Mouse (Mus musculus): ENCODE results near the gene H2-Ab1. TPM values are rescaled to one million over a fixed set of nuclear protein-coding genes. Genes with fewer than 3 reads are reported as not detected.
A peak's percentile ranks its signal among the peaks of the same experiment; 100 is the strongest.

H2-Ab1 gene
- polyA plus RNA-seq, 1 experiment from 2014 or later = 53.9 TPM

GRCm38 (mm10) chr17:34248764-34249163 is 8.7 kb upstream of the H2-Ab1 start:
- H3K9me3 ChIP-seq (ENCODE audit: control insufficient read depth) = no peaks in the 10 kb centered on the region
- H3K4me3 ChIP-seq (ENCODE audit: low read depth, low read length) = no peak overlapping the region
- ATAC-seq = no peak
- H3K36me3 ChIP-seq (ENCODE audit: control insufficient read depth, insufficient read depth) = no peaks in the 10 kb centered on the region
- H3K27me3 ChIP-seq (replicated peaks; ENCODE audit: control insufficient read depth, insufficient read depth, low read length) = no peaks in the 10 kb centered on the region
- WGBS = 42% methylated on average over 2 of the region's 2 CpGs
- TF ChIP-seq CTCF (IDR thresholded peaks at IDR 0.05; ENCODE audit: low read depth) = 0 out of 2 replicates have a peak, but pooled peaks have one; percentile 13
- no peak overlapping the region for H3K27ac ChIP-seq (ENCODE audit: low read depth, low read length)
- no peaks in the 10 kb centered on the region for H3K4me1 ChIP-seq (replicated peaks; ENCODE audit: control insufficient read depth, insufficient read depth, low read length)
- no peak overlapping the region for H3K4me2 ChIP-seq (replicated peaks; ENCODE audit: low read depth)
- H3K9ac ChIP-seq (ENCODE audit: low read depth, low read length) = no peak overlapping the region

GRCm38 (mm10) chr17:34249361-34249760 is 8.1 kb upstream of the H2-Ab1 start:
- no peak for ATAC-seq
- 44% methylated on average over 3 of the region's 3 CpGs for WGBS

GRCm38 (mm10) chr17:34249878-34250277 is 7.6 kb upstream of the H2-Ab1 start:
- Histone ChIP-seq H3K36me3 (ENCODE audit: control insufficient read depth, insufficient read depth) (no peaks in the 10 kb centered on the region), H3K9me3 (ENCODE audit: control insufficient read depth) (no peaks in the 10 kb centered on the region), H3K27me3 (replicated peaks; ENCODE audit: control insufficient read depth, insufficient read depth, low read length) (no peaks in the 10 kb centered on the region), H3K4me1 (replicated peaks; ENCODE audit: control insufficient read depth, insufficient read depth, low read length) (no peaks in the 10 kb centered on the region), H3K4me2 (replicated peaks; ENCODE audit: low read depth) (no peak overlapping the region), H3K9ac (ENCODE audit: low read depth, low read length) (no peak overlapping the region), H3K27ac (ENCODE audit: low read depth, low read length) (no peak overlapping the region), H3K4me3 (ENCODE audit: low read depth, low read length) (no peak overlapping the region)
- 19% methylated on average over 4 of the region's 4 CpGs for WGBS
- peak; percentile 84 for TF ChIP-seq CTCF (IDR thresholded peaks at IDR 0.05; ENCODE audit: low read depth)
- ATAC-seq = no peak

More at GRCm38 (mm10) chr17:34249361-34249760, 8.1 kb upstream of the H2-Ab1 start:
- H3K36me3 ChIP-seq (ENCODE audit: control insufficient read depth, insufficient read depth) = no peaks in the 10 kb centered on the region
- no peak overlapping the region for H3K4me3 ChIP-seq (ENCODE audit: low read depth, low read length)
- H3K9ac ChIP-seq (ENCODE audit: low read depth, low read length) = no peak overlapping the region
- no peak for TF ChIP-seq CTCF (IDR thresholded peaks at IDR 0.05; ENCODE audit: low read depth)
- H3K9me3 ChIP-seq (ENCODE audit: control insufficient read depth) = no peaks in the 10 kb centered on the region
- H3K4me1 ChIP-seq (replicated peaks; ENCODE audit: control insufficient read depth, insufficient read depth, low read length) = no peaks in the 10 kb centered on the region
- no peak overlapping the region for H3K4me2 ChIP-seq (replicated peaks; ENCODE audit: low read depth)
- H3K27ac ChIP-seq (ENCODE audit: low read depth, low read length) = no peak overlapping the region
- no peaks in the 10 kb centered on the region for H3K27me3 ChIP-seq (replicated peaks; ENCODE audit: control insufficient read depth, insufficient read depth, low read length)

GRCm38 (mm10) chr17:34251666-34252065 is 5.8 kb upstream of the H2-Ab1 start:
- peaks cover 2% of the 10 kb centered on the region; the same call in 1 of the 2 replicates for H3K27me3 ChIP-seq (replicated peaks; ENCODE audit: control insufficient read depth, insufficient read depth, low read length)
- H3K27ac ChIP-seq (ENCODE audit: low read depth, low read length) = no peak overlapping the region
- 50% methylated on average over 4 of the region's 4 CpGs for WGBS
- peak; percentile 58 for TF ChIP-seq CTCF (IDR thresholded peaks at IDR 0.05; ENCODE audit: low read depth)
- ATAC-seq = no peak
- H3K36me3 ChIP-seq (ENCODE audit: control insufficient read depth, insufficient read depth) = no peaks in the 10 kb centered on the region
- H3K4me1 ChIP-seq (replicated peaks; ENCODE audit: control insufficient read depth, insufficient read depth, low read length) = no peaks in the 10 kb centered on the region
- H3K4me2 ChIP-seq (replicated peaks; ENCODE audit: low read depth) = no peak overlapping the region
- H3K9me3 ChIP-seq (ENCODE audit: control insufficient read depth) = no peaks in the 10 kb centered on the region
- H3K4me3 ChIP-seq (ENCODE audit: low read depth, low read length) = no peak overlapping the region
- H3K9ac ChIP-seq (ENCODE audit: low read depth, low read length) = no peak overlapping the region

- Histone ChIP-seq H3K9me3 (ENCODE audit: control insufficient read depth) (no peaks in the 10 kb centered on the region), H3K4me3 (ENCODE audit: low read depth, low read length) (no peak overlapping the region), H3K36me3 (ENCODE audit: control insufficient read depth, insufficient read depth) (no peaks in the 10 kb centered on the region), H3K4me1 (replicated peaks; ENCODE audit: control insufficient read depth, insufficient read depth, low read length) (no peaks in the 10 kb centered on the region), H3K27me3 (replicated peaks; ENCODE audit: control insufficient read depth, insufficient read depth, low read length) (peaks cover 18% of the 10 kb centered on the region; the same call in 1 of the 2 replicates), H3K9ac (ENCODE audit: low read depth, low read length) (no peak overlapping the region), H3K27ac (ENCODE audit: low read depth, low read length) (no peak overlapping the region), H3K4me2 (replicated peaks; ENCODE audit: low read depth) (no peak overlapping the region)
- no peak for TF ChIP-seq CTCF (IDR thresholded peaks at IDR 0.05; ENCODE audit: low read depth)
- 77% methylated on average over 5 of the region's 5 CpGs for WGBS
- ATAC-seq = no peak
Measured at GRCm38 (mm10) chr17:34256501-34256900, 988 bp upstream of the H2-Ab1 start.

- Histone ChIP-seq H3K36me3 (ENCODE audit: control insufficient read depth, insufficient read depth) (no peaks in the 10 kb centered on the region), H3K9me3 (ENCODE audit: control insufficient read depth) (no peaks in the 10 kb centered on the region), H3K27ac (ENCODE audit: low read depth, low read length) (no peak overlapping the region), H3K27me3 (replicated peaks; ENCODE audit: control insufficient read depth, insufficient read depth, low read length) (peaks cover 38% of the 10 kb centered on the region), H3K9ac (ENCODE audit: low read depth, low read length) (no peak overlapping the region), H3K4me3 (ENCODE audit: low read depth, low read length) (no peak overlapping the region), H3K4me1 (replicated peaks; ENCODE audit: control insufficient read depth, insufficient read depth, low read length) (peaks cover 3% of the 10 kb centered on the region; the same call in 1 of the 2 replicates), H3K4me2 (replicated peaks; ENCODE audit: low read depth) (no peak overlapping the region)
- ATAC-seq = no peak
- no peak for TF ChIP-seq CTCF (IDR thresholded peaks at IDR 0.05; ENCODE audit: low read depth)
- WGBS = 55% methylated on average over 5 of the region's 5 CpGs
Measured at GRCm38 (mm10) chr17:34260551-34260950, 3.1 kb downstream of the H2-Ab1 start.

- H3K4me3 ChIP-seq (ENCODE audit: low read depth, low read length) = no peak overlapping the region
- peaks cover 37% of the 10 kb centered on the region for H3K27me3 ChIP-seq (replicated peaks; ENCODE audit: control insufficient read depth, insufficient read depth, low read length)
- no peak overlapping the region for H3K4me2 ChIP-seq (replicated peaks; ENCODE audit: low read depth)
- no peak for TF ChIP-seq CTCF (IDR thresholded peaks at IDR 0.05; ENCODE audit: low read depth)
- H3K9ac ChIP-seq (ENCODE audit: low read depth, low read length) = no peak overlapping the region
- no peaks in the 10 kb centered on the region for H3K36me3 ChIP-seq (ENCODE audit: control insufficient read depth, insufficient read depth)
- 27% methylated on average over 4 of the region's 4 CpGs for WGBS
- 0 out of 2 replicates have a peak, but pooled peaks have one; percentile 29 for ATAC-seq
- H3K4me1 ChIP-seq (replicated peaks; ENCODE audit: control insufficient read depth, insufficient read depth, low read length) = peaks cover 3% of the 10 kb centered on the region; the same call in 1 of the 2 replicates
- no peak overlapping the region for H3K27ac ChIP-seq (ENCODE audit: low read depth, low read length)
- H3K9me3 ChIP-seq (ENCODE audit: control insufficient read depth) = no peaks in the 10 kb centered on the region
Measured at GRCm38 (mm10) chr17:34261502-34261901, 4.0 kb downstream of the H2-Ab1 start.

All from intestine, postnatal 0 days (tissue).